Mouse (Mus musculus): ENCODE data around the gene Oas1c. TPM values are rescaled to one million over a fixed set of nuclear protein-coding genes. Genes with fewer than 3 reads are reported as not detected.

Gene Oas1c
- polyA plus RNA-seq, 1 experiment from 2014 or later: 0.21 TPM

Small RNA genes within 50 kb of the gene (microRNA-seq; reads per million reads assigned to microRNA genes)
- gene Gm22907: not detected

Other genes starting within 250 kb of the Oas1c start
- gene Tpcn1, start 223.8 kb downstream of the Oas1c start, polyA plus RNA-seq (2014; fragmentation: Nextera tagmentation; extraction: Ambion mirVana): 14.9 and 16.8 TPM in 2 replicates
- 0.62 and 0.81 TPM in 2 replicates for gene Iqcd, start 223.5 kb downstream of the Oas1c start, polyA plus RNA-seq (2014; fragmentation: Nextera tagmentation; extraction: Ambion mirVana)
- 12.3 and 13.2 TPM in 2 replicates for gene Rita1, start 199.9 kb downstream of the Oas1c start, polyA plus RNA-seq (2014; fragmentation: Nextera tagmentation; extraction: Ambion mirVana)
- gene Ddx54, start 199.8 kb downstream of the Oas1c start, polyA plus RNA-seq (2014; fragmentation: Nextera tagmentation; extraction: Ambion mirVana): 42.0 and 42.6 TPM in 2 replicates
- gene Cfap73, start 178.3 kb downstream of the Oas1c start, polyA plus RNA-seq (2014; fragmentation: Nextera tagmentation; extraction: Ambion mirVana): not detected in 2 replicates
- 0.39 TPM in 1 of 2 replicates, not detected in the other for gene Rasal1, start 163.7 kb downstream of the Oas1c start, polyA plus RNA-seq (2014; fragmentation: Nextera tagmentation; extraction: Ambion mirVana)
- 7.0 and 7.4 TPM in 2 replicates for gene Dtx1, start 100.6 kb downstream of the Oas1c start, polyA plus RNA-seq (2014; fragmentation: Nextera tagmentation; extraction: Ambion mirVana)
- not detected in 2 replicates for gene Oas2, start 62.7 kb downstream of the Oas1c start, polyA plus RNA-seq (2014; fragmentation: Nextera tagmentation; extraction: Ambion mirVana)
- gene Oas3, start 34.9 kb downstream of the Oas1c start, polyA plus RNA-seq (2014; fragmentation: Nextera tagmentation; extraction: Ambion mirVana): 0.08 TPM in 1 of 2 replicates, not detected in the other
- 0.18 TPM in 1 of 2 replicates, not detected in the other for gene Oas1e, start 17.0 kb downstream of the Oas1c start, polyA plus RNA-seq (2014; fragmentation: Nextera tagmentation; extraction: Ambion mirVana)
- not detected in 2 replicates for gene Oas1f, start 34.9 kb upstream of the Oas1c start, polyA plus RNA-seq (2014; fragmentation: Nextera tagmentation; extraction: Ambion mirVana)
- gene Oas1h, start 48.9 kb upstream of the Oas1c start, polyA plus RNA-seq (2014; fragmentation: Nextera tagmentation; extraction: Ambion mirVana): not detected in 2 replicates
- not detected in 2 replicates for gene Oas1g, start 75.1 kb upstream of the Oas1c start, polyA plus RNA-seq (2014; fragmentation: Nextera tagmentation; extraction: Ambion mirVana)
- gene Oas1a, start 95.0 kb upstream of the Oas1c start, polyA plus RNA-seq (2014; fragmentation: Nextera tagmentation; extraction: Ambion mirVana): 0.70 TPM in 2 replicates
- gene Oas1d, start 102.0 kb upstream of the Oas1c start, polyA plus RNA-seq (2014; fragmentation: Nextera tagmentation; extraction: Ambion mirVana): not detected in 2 replicates
- gene Rph3a, start 197.6 kb upstream of the Oas1c start, polyA plus RNA-seq (2014; fragmentation: Nextera tagmentation; extraction: Ambion mirVana): 0.99 and 1.5 TPM in 2 replicates